Mouse (Mus musculus): ENCODE results near the gene Olfr510. TPM values are rescaled to one million over a fixed set of nuclear protein-coding genes. Genes with fewer than 3 reads are reported as not detected.
"Not testable (repeated sequence)": the region's sequence is repeated elsewhere in the genome, so short reads cannot be mapped to it uniquely, and the experiment has no call there.

Gene Olfr510
- total RNA-seq (2021) = not detected

GRCm38 (mm10) chr7:108666118-108666517 lies at the start of gene Olfr510:
Gene Olfr510 (plus strand): TSS chr7:108666418.
- intact Hi-C loops (cut with DNase I) = no loop called here
- DNase-seq (ENCODE audit: low spot score) = no peak

- DNase-seq (ENCODE audit: low spot score); intact Hi-C loops (cut with DNase I): not testable (repeated sequence)
Observed at GRCm38 (mm10) chr7:108616781-108617180, 49.4 kb upstream of the Olfr510 start.

- intact Hi-C loops (cut with DNase I) = no loop called here
- DNase-seq (ENCODE audit: low spot score) = no peak
Observed at GRCm38 (mm10) chr7:108621514-108621913, 44.7 kb upstream of the Olfr510 start, which contains the start of gene Olfr507. Gene Olfr507 (plus strand): TSS chr7:108621814.

DNA sequence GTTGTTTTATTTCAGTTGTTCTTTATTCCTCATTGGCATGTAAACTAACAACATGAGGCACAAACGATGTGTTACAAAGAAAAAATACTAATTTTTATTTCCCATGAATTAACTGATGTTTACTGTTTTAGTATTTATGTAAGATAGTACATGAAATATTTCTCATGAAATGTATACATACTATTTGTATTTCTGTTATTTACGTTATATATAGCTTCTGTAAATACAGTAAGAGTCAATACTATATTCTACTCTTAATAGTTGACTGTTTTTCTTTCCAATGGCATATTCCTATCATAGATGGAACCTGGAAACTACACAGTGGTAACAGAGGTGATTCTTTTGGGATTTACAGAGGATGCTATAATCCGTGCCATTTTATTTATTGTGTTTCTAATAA lies 36.5 kb upstream of the Olfr510 start, which contains the start of gene Olfr508:
Gene Olfr508 (plus strand): TSS at position 301 of the 400 bp plus-strand sequence.
- no peak for DNase-seq (ENCODE audit: low spot score)
- intact Hi-C loops (cut with DNase I) = no loop called here

- no peak for DNase-seq (ENCODE audit: low spot score)
- intact Hi-C loops (cut with DNase I) = no loop called here
Observed at GRCm38 (mm10) chr7:108651806-108652205, 14.4 kb upstream of the Olfr510 start, which contains the start of gene Olfr509. Gene Olfr509 (minus strand): TSS chr7:108651906.

GRCm38 (mm10) chr7:108662419-108662818 lies 3.8 kb upstream of the Olfr510 start:
- no peak for DNase-seq (ENCODE audit: low spot score)
- intact Hi-C loops (cut with DNase I) = no loop called here

- intact Hi-C loops (cut with DNase I) = no loop called here
- DNase-seq (ENCODE audit: low spot score) = no peak
Observed at GRCm38 (mm10) chr7:108671058-108671457, 4.8 kb downstream of the Olfr510 start.

- intact Hi-C loops (cut with DNase I) = no loop called here
- no peak for DNase-seq (ENCODE audit: low spot score)
Observed at GRCm38 (mm10) chr7:108678886-108679285, 12.7 kb downstream of the Olfr510 start.

DNA sequence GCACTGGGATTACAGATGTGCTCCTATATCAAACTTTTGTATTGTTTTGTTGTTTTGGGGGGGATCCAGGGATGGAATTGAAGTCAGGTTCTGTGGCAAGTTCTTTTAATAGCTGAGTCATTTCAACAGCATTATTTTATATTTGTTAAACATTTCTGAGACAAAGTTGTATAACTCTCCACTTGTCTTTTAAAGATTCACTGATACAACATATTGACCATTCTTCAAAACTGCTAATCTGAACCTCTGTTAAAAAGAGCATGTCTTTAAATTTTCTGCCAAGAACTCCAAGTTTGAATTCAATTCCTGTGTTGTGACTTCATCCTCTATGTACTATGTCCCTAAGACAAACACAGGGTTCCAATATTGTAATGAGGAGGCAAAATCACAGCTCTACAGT lies 46.8 kb downstream of the Olfr510 start, which contains the start of gene Olfr512:
Gene Olfr512 (plus strand): TSS at position 301 of the 400 bp plus-strand sequence.
- no peak for DNase-seq (ENCODE audit: low spot score)
- intact Hi-C loops (cut with DNase I) = no loop called here

Other genes with a start within 250 kb of the Olfr510 start
- gene Olfr497, start 246.0 kb upstream of the Olfr510 start, total RNA-seq (2021) = not detected
- not detected for gene Olfr498, start 201.1 kb upstream of the Olfr510 start, total RNA-seq (2021)
- gene Olfr502, start 141.4 kb upstream of the Olfr510 start, total RNA-seq (2021) = not detected
- not detected for gene Olfr503, start 121.9 kb upstream of the Olfr510 start, total RNA-seq (2021)
- gene Olfr504, start 100.6 kb upstream of the Olfr510 start, total RNA-seq (2021) = not detected
- gene Olfr506, start 55.6 kb upstream of the Olfr510 start, total RNA-seq (2021) = not detected
- gene Olfr507, start 44.6 kb upstream of the Olfr510 start, total RNA-seq (2021) = not detected
- gene Olfr508, start 36.4 kb upstream of the Olfr510 start, total RNA-seq (2021) = not detected
- gene Olfr509, start 14.5 kb upstream of the Olfr510 start, total RNA-seq (2021) = not detected
- gene Olfr512, start 46.9 kb downstream of the Olfr510 start, total RNA-seq (2021) = not detected
- gene Olfr513, start 84.6 kb downstream of the Olfr510 start, total RNA-seq (2021) = not detected
- gene Olfr514, start 159.6 kb downstream of the Olfr510 start, total RNA-seq (2021) = not detected
- not detected for gene Olfr516, start 184.1 kb downstream of the Olfr510 start, total RNA-seq (2021)
- not detected for gene Olfr517, start 206.0 kb downstream of the Olfr510 start, total RNA-seq (2021)
- gene Olfr518, start 218.6 kb downstream of the Olfr510 start, total RNA-seq (2021) = not detected
- gene Olfr519, start 228.0 kb downstream of the Olfr510 start, total RNA-seq (2021) = not detected

Data from heart, postnatal 25 days (tissue).